ENCODE assay signal across 15 mouse cellular contexts in the genomic region with DNA sequence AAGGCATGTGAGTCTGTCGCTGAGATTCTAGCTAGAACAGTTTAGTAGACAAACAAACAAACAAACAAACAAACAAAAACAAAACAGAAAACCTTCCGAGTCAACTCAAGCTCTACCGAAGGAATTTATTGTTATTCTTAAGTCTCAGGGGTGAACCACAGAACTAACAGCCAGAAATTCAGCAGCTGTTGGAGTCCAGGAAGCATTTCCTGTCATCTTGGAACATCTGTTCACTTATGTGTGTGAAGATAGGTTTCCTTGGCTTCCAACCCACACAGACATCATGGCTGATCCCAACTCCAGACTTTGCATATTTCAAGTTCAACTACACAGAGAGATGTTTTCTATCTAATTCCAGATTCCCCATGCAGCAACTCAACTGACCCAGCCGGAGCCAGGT.
"Had no signal": no experiment of that assay in that cellular context is flagged by ENCODE, and none has a peak within 500 bp of the region (broad histone marks: within the 10 kb centered on the region; RNA-seq: fewer than 3 reads in every experiment).

No protein-coding gene starts in this region.

- H3K4me3 ChIP-seq: limb, embryonic 15.5 days; midbrain, embryonic 15.5 days; neural tube, embryonic 13.5 days; stomach, embryonic 15.5 days had no signal

- ATAC-seq: lung, postnatal 0 days; midbrain, embryonic 15.5 days had no signal

- H3K4me1 ChIP-seq: limb, embryonic 15.5 days; midbrain, embryonic 15.5 days; neural tube, embryonic 13.5 days; stomach, embryonic 15.5 days had no signal

- H3K27ac ChIP-seq: limb, embryonic 15.5 days; liver, embryonic 14.5 days; midbrain, embryonic 15.5 days; neural tube, embryonic 13.5 days; stomach, embryonic 15.5 days had no signal

- H3K9me3 ChIP-seq: limb, embryonic 15.5 days; midbrain, embryonic 15.5 days; neural tube, embryonic 13.5 days; stomach, embryonic 15.5 days had no signal

- H3K36me3 ChIP-seq: limb, embryonic 15.5 days; midbrain, embryonic 15.5 days; neural tube, embryonic 13.5 days; stomach, embryonic 15.5 days had no signal

- DNase-seq: kidney, postnatal 36 days; layer of hippocampus, adult 9-11 months; layer of hippocampus, postnatal 36 days; lung, adult 18-20 months; lung, postnatal 36 days; right cerebral cortex, postnatal 14 days; thymus, adult 2 months; thymus, postnatal 25 days had no signal

- H3K9ac ChIP-seq: limb, embryonic 15.5 days; liver, embryonic 14.5 days; midbrain, embryonic 15.5 days; neural tube, embryonic 13.5 days; stomach, embryonic 15.5 days had no signal

- H3K4me2 ChIP-seq: limb, embryonic 15.5 days; midbrain, embryonic 11.5 days; midbrain, embryonic 15.5 days; neural tube, embryonic 13.5 days; stomach, embryonic 15.5 days had no signal

- H3K27me3 ChIP-seq: limb, embryonic 15.5 days; midbrain, embryonic 15.5 days; neural tube, embryonic 13.5 days; stomach, embryonic 15.5 days had no signal
